Mouse (Mus musculus) kidney, postnatal 10 days (tissue): Measurements from ENCODE around the gene Zfp607a.
"Not testable (repeated sequence)": the region's sequence is repeated elsewhere in the genome, so short reads cannot be mapped to it uniquely, and the experiment has no call there.

Experiments used
- DNase-seq: peaks from one replicate; pipeline ENCODE4 v3.0.0; 2021; ENCODE audit warnings: mixed read lengths

Gene Zfp607a

DNA sequence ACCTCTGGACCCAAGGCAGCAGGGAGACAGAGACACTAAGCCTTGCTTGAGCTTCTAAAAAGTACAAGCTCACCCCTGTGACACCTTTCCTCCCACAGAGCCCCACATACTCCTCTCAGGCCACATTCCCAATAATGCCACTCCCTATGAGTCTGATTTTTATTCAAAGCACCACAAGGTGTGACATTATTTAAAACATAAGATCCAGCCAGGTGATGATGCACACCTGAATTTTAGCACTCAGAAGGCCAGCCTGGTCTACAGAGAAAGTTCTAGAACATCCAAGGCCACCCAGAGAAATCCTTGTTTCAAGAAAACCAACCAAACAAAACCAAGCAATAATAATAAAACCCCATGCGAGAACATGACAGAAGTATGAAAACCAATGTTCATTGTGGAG, at the start of gene Zfp607a:
Gene Zfp607a (plus strand): TSS at position 301 of the 400 bp plus-strand sequence.
- no peak for DNase-seq

DNA sequence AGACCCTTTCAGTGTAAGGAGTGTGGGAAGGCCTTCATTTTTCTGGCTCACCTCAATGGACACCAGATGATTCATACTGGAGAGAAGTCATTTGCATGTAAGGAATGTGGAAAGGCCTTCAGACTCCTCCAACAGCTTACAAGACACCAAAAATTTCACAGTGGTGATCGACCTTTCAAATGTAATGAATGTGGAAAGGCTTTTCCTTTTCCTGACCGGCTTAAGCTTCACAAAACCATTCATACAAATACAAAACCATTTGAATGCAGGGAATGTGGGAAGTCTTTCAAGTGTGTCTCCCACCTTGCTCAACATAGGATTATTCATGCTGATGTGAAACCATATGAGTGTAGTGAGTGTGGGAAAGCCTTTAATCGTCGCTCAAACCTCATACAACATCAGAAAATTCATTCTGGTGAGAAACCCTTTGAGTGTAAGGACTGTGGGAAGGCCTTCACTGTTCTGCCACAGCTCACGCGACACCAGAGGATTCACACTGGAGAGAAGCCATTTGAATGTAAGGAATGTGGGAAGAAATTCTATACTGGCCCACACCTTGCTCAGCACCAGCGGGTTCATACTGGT, 38.7 kb upstream of the Zfp607a start:
- no peak for DNase-seq

DNA sequence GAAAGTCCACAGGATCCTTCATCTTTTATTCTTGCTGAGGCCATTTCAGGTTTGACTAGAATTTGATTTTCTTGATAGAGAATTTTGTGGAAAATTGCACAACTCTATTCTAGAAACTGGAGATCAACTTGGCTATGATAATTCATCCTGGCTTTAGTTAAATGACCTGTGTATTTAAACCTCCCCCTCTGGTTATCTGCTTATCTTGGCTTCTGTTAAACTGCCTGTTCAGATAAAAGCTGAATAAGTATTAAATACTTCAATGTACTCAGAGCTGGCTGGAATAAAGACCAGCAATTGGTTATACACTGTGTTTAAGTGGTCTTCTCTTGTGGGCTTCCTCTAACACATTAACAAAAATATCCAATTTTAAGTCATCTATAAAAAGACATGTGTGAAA, 34.7 kb upstream of the Zfp607a start:
- no peak for DNase-seq

DNA sequence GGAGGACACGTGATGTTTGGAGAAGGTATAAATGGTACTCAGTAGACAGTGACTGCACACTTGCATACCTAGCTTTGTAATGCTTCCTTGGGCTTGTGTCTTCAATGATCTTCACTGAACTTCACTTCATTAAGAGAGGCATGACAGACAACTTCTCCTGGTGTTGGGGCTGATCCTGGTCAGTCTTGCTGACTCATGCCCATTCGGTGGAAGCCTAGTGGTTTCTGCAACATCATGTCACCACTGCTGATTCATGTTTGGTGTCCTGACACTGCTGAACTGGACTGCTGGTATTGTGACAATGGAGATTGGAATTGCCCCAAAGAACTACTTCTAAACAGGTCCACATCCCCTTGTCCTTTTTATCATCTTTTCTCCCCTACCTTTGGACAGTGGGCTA, 23.2 kb upstream of the Zfp607a start:
- DNase-seq: no peak

DNA sequence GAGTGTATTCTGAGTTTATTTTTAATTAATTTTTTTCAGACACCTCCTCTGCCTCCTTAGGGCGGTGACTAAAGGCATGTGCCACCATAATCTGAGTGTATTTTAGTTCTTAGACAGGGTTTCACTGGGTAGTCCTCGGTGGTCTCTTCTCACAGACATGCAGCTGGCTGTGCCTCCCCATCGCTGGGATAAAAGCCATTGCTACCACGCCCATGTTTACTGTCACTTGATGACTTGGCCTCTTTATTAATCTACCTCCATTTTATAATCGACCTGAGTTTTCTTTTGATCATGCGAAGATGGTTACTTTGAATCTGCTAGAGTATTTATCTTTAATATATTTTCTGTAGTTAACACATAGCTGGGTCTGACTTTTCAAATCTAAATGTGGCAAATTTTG, 19.4 kb upstream of the Zfp607a start:
- no peak for DNase-seq

DNA sequence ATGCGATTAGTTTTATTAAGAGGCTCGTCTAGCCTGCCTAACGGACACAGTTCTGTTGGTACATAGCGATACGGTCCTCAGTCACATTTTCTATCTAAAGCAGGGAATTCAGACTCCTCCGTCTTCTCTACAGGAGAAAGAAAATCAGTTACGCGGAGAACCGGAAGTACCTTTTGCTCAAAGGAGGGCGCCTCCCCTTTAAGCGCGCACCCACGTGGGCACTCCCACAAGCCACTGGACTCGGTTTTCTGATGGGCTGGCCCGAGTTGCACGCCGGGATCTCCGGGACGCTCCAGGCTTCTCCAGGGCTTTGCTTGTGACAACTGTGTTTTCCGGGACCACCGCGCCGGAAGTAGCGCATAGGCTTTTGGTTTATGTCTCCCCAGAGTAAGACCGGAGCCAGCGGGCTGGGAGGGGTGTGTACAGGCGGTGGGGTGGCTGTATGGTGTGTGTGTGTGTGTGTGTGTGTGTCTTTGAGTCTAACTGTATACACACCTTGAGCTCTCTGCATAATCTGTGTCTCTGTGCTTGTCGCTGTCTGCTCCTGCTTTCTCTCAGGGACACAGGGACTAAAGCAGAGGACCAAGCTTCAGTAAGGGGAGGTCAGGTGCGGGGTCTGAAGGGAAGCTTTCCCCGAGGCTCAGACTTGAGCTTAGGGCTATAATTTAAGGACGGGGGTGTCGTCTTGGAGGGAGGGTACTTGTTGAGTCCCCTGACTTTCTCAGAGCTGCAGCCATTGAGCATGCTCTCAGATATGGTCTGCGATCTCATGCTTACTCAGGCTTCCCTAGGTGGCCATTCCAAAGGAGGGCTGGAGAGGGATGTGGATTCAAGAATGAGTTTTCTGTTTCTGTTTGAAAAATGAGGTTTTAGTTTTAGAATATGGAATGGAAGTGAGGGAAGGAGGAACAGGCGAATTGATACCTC, 18.7 kb upstream of the Zfp607a start, which contains the start of gene Zfp59:
Gene Zfp59 (plus strand): TSS at position 285 of the 927 bp plus-strand sequence.
- DNase-seq: peak; percentile 93

DNA sequence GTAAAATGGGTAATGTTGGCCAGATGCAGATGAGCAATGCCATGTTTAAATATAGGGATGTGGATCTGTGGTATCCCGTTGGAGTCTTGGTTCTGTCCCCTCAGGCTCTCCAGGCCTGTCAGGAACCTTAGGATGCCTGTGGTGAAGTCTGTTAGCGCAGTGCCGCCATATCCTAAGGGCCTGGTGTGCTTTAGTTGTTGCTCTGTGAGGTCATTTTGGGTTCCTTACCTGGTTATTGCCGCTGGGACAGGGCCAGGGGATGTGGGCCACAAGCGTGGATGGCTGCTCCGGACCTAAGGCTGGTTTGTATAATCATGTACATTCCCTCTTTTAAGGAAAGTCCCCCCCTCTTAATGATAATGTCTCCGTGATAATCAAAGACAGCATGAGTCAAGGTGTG, 17.7 kb upstream of the Zfp607a start:
- DNase-seq: no peak

DNA sequence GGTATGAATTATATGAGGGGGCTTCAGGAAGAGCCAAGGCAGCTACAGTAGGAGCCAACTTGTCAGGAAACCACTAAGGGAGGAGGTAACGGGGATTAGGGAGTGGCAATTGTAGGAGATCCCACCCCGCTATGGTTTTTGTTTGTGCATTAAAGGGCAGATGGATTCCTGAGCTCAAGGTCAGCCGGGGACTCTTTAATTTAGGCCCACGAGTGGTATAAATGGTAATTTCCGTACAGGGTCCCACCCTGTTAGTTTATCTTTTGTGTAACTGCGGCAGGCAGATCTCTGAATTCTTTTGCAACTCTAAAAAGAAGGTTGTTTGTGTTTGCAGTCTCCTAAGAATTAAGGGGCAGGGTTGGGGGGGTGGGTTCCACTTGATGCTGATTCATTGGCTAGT, 17.2 kb upstream of the Zfp607a start:
- no peak for DNase-seq

DNA sequence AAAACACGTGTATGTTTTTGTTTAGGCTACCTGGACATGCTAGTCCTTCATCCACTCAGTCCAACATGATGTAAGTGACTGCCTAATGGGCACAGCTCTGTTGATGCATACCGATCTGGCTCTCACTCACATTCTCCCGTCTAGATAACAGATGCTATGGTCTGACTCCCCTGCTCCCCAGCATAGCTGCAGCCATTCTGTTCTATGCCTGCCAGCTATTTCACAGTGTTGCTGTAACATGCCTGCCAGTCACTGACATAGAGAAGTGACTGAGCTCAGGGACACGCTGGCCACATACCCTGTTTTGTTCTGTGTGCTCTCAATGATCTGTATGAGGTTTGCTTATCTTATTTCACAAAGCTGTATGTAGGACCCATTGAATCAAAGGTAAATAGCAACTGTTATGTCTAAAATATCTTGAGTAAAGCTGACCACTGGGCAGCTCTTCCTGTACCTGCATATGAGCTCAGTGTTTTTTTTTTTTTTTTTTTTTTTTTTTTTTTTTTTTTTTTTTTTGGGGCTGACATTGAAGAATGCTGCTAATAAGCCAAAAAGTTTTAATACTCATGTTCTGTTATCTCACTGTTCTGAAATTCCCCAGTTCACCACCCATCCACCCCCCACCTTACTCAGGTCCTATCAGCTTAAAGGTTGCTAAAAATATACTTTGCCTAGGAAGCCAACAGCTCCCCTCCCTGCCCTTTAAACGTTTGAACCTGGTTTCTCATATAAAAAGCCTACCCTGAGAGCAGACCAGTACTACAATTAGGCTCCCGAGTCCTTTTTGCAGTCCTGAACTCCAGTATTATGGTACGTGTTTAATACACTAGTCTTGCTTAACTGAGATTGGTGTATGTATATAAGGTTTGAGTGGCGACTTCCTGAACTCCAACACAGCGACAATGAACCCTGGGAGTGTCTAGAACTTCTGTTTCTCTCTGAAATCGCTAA, 2.2 kb downstream of the Zfp607a start:
- DNase-seq: no peak

DNA sequence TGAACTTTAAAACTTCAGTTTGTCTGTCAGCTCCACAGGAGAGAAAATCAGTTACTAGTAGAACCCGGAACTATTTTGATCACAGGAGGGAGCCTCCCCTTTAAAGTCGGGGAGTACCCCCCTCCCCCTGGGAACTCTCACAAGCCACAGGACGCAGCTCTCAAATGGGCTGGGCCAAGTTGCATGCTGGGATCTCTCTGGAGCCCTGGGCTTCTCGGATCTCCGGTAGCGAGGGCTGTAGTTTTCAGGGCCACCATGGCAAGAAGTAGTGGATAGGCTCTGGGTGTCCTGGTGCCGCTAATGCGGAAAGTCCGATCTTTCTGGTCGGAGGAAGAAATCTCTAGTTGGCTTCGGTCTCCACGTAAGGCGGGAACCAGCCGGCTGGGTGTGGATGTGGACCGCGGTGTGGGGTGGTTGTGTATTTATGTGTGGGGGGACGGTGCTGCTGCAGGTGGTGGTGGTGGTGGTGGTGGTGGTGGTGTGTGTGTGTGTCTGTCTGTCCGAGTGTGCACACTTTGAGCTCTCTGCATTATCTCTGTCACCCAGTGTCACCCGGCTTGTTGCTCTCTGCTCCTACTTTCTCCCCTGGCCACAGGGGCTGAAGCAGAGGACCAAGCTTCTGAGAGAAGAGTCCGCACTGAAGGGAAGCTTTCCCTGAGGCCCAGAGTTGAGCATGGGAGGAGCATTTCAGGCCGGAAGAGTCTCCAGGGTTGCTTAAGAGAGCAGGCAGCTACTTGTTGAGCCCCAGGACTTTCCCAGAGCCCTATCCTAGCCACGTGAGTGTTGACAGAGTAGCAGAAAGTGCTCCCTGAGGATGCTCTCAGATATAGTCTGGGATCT, 3.3 kb downstream of the Zfp607a start:
- DNase-seq: peak; percentile 83

DNA sequence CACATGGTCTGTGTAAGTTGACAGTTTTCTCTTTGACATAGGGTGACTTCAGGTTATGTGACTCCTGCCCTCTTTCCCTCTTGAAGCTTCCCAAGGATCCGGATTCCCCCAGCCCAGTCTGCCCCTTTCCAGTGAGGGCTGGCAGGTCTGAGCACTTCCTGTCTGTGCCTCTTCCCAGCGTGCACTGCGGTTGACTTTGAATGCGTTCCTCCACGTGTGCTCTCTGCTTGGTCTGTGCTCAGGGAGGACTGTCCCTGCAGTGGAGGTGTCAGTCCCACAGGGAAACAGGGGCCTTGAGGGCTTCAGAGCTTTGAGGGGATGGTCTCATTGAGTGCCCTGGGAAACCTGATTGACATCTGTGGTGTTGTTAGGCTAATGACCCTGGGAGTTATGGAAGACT, 5.3 kb downstream of the Zfp607a start:
- DNase-seq: not testable (repeated sequence)

DNA sequence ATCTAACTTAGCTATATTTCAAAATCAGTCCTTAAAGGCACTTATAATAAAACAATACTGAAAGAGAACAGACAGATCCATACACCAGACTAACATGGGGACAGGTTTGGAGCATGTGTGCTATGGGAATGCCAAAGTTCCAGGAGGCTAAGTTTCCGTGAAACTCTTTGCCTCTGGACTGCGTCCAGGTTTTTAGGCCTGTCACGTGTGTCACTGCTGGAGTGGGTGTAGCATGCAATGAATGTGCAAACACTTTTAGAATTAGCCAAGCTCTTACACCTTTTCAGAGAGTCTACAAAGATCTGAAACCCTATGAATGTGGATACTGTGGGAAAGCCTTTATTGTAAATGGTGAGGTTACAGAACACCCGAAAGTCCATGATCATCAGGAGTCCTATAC, 24.4 kb downstream of the Zfp607a start:
- DNase-seq: no peak

DNA sequence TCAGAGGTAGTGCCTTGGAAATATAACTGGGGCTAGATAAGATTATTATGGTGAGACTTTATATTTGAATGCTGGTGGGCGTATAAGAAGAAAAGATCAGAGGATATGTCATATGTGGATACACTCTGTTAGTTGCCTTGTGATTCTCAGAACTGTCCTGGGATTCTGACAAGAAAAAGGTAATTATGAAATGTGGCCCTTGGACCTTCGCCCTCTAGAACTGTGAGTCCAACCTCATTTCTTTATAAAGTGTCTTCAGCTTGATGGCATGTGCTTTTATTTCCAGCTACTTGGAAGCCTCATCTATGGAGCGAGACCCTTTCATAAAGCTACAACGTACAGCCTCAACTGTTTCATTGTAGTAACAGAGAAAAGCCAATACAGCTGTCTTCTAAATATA, 43.3 kb downstream of the Zfp607a start:
- no peak for DNase-seq

DNA sequence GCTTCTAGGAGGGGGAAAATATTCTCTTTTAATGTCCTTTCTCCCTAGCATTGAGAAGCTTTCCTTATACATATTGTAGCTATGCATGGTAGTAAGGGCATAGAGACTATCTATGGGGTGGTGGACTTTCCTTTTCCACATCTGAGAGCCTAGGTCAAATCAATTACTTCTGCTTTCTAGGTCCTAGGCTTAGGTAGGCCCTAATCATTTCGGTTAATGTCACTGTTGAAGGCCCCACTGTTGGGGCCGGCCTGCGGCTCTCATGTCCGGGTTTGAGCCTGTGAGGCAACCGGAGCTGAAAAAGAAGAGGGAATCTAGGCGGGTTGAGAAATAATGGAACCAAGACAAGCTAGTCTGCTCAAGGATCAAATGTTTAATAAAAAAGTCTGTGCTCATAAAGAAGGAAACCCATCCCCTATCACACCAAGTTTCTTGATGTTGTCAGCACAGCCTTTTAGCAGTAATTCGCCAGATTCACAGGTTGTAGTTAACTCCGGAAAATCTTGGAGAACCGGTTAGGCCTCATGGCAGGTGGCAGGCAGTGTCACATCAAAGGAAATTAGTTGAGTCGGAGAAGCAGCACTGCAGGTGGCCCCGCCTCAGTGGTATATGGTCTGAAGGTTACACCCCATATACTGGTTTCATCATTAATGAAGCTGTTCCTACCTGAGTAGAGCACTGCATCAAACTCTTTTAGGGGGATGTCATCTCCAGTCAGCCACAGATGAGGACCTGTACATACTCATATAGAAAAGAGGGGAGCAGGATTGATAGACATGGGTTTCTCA, 47.9 kb downstream of the Zfp607a start:
- no peak for DNase-seq

DNA sequence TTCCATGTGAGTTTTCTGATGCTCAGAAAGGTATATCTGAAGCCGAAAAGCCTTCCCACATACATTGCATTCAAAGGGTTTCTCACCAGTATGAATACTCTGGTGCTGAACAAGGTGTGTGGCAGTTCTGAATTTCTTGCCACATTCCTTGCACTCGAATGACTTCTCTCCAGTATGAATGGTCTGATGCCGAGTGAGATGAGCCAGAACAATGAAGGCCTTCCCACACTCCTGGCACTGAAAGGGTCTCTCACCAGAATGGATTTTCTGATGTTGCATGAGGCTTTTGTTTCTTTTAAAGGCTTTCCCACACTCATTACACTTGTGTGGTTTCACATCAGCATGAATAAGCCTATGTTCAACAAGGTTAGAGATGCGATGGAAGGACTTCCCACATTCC, 53.6 kb downstream of the Zfp607a start:
- not testable (repeated sequence) for DNase-seq

DNA sequence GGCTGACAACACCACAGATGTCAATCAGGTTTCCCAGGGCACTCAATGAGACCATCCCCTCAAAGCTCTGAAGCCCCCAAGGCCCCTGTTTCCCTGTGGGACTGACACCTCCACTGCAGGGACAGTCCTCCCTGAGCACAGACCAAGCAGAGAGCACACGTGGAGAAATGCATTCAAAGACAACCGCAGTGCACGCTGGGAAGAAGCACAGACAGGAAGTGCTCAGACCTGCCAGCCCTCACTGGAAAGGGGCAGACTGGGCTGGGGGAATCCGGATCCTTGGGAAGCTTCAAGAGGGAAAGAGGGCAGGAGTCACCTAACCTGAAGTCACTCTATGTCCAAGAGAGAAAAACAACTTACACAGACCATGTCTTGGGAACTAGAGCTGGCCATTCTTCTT, 69.7 kb downstream of the Zfp607a start:
- not testable (repeated sequence) for DNase-seq

DNA sequence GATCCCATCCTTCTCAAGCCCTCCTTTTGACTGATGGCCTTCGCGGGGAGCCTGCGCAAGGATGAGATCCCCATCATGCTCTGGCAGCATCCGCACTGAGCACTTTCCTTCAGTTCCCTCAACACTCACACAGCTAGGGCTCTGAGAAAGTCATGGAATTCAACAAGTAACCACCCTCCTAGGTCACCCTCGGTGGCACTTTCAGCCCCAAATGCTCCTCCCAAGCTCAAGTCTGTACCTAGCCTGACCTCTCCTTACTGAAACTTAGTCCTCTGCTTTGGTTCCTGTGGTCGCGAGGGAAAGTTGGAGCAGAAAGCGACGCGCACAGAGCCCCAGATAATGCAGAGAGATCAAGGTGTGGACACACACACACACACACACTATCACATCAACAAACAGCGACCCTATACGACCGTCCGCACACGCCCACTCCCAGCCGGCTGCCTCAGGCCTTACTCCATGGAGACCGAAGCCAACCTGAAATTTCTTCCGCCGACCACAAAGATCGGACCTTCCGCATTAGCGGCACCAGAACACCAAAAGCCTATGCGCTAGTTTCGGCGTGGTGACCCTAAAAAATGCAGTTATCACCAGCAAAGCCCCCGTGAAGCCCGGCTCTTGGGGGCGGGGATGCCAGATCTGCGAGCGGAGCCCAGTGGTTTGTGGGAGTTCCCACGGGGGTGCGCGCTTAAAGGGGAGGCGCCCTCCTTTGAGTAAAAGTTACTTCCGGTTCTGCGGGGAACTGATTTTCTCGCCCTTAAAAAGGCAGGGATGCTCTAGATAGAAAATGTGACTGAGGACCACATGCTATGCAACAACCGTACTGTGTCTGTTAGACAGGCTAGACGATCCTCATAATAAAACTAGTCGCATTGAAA, 71.7 kb downstream of the Zfp607a start, which contains the start of gene Zfp974:
Gene Zfp974 (minus strand): TSS at position 643 of the 878 bp plus-strand sequence.
- DNase-seq: peak; percentile 80
